Mouse (Mus musculus) cerebellum, postnatal 25 days (tissue): ENCODE results near the gene Ostm1.

Experiments used
- DNase-seq, 2 experiments: peaks; one replicate each; pipeline ENCODE4 v3.0.0; 2021; ENCODE audit warnings: mixed read lengths in 2 of 2

Gene Ostm1

DNA sequence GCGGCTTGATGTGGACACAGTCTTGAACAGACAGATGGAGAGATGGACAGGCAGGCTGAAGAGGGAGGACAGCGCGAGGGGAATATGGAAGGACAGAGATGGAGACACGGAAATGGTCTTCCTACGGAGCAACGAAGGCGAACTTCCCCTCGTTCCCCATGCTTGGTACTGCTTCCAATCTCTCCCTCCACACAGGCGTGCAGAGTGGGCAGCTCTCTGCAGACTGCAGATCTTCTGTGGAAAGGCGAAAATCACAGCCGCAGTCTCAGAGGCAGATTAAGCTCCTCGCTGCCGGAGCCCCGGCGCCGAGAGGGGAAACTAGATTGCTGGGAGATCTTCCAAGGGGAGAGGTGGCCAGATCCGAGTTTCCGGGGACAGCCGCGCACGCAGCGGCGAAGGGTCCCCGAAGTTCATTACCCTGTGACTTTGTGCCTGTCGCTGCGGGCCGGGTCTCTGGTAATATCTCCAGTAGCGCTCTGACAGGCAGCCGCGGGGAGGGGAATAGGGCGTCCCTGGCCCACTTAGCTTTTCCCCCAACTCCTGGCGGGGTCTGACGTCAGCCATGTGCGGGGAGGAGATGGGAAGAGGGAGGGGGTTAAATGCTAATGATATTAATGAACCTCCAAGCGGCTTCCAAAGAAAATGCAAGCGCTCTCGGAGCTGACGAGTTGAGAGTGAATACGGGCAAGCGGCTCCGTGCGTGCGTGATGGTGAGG, at the start of gene Ostm1, which contains the start of gene Nr2e1:
Gene Ostm1, plus strand, starts transcription at position 666 of the 716 bp plus-strand sequence.
Gene Nr2e1, minus strand, starts transcription at position 476 of the 716 bp plus-strand sequence.
- DNase-seq, result peak; percentile 12 to 36

DNA sequence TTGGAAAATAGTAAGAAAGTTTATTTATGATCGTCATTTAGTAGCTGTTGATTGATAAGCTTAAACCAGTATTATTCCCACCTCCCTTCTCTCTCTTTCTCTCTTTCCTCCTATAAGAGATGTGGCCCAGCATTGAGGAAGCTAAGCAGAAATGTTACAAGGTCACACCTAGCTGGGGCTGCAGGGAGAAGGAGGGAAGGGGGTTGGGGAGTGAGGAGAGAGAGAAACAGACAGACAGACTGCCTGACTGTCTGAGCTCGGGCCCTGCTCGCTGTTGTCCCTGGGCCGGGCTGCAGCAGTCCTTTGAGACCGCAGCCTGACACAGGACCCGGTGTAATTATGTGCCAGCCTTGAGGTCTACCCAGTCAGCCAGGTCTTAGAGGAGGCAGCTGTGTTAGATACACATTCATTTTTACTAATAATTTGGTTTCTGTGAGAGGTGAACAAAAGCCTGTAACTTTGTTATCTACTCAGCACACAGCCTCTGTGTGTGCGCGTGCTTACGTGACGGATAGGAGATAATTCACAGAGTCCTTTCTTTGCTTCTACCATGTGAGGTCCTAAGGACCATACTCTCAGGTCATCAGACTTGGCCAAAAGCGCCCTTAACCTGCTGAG, 49.7 kb upstream of the Ostm1 start:
- DNase-seq, result no peak

DNA sequence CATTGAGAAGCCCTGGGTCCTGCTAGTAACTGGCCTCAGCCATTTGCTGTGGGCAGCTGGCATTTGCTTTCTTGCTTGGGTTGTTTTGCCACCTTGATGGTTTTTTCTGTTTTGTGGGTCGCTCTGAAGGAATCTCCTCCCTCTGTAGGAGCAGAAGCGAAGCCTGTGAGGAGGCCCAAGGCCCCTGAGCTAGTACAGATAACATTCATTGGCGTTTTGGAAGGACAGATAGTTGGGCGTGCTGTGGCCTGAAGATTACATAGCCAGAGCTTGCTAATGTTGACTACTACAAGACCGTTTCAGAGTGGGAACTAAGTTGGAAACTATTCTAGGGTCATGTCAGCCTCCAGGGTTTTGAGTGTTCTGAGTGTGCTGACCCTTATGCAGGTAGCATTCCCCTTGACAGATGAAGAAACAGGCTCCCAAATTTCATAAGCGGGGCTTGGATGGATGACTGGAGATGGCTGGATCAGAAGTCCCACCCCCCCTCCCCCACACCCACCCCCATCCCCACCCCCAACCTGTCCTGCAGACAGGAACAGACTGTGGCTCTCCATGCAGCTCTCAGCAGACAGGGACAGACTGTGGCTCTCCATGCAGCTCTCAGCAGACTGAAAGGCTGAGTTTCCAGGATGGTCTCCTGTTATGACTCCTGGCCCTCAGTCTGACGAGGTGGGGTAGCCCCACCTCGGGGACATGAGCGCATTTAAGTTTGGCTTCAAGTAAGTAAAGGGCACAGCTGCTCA, 45.9 kb upstream of the Ostm1 start:
- DNase-seq, result no peak

DNA sequence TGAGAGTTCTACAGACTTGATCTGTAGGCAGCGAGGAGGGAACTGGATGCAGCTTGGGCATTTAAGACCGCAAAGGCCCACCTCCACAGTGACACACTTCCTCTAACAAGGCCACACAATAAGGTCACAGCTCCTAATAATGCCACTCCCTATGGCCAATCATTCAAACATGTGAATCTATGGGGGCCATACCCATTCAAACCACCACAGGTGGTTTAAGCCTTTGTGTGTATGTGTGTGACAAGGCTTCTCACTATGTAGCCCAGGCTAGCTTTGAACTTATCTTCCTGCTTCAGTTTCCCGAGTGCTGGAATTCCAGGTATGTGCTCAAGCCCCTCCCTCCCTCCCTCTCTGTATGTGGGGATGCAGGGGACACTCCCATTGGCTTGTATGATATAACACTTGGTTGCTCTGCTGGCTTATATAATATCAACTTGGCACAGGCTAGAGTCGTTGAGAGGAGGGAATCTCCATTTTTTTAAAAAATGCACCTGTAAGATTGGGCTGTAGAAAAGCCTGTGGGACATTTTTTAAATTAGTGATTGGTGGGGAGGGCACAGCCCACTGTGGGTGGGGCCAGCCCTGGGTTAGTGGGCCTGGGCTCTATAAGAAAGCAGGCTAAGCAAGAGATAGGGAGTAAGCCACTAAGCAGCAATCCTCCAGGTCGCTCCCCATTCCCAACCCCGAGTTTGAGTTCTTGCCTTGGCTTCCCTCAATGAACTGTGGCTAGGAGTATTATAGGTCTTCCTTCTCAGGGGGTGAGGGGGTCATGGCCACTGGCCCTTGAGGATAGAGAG, 37.7 kb upstream of the Ostm1 start:
- no peak for DNase-seq

- DNase-seq, result no peak
Observed at GRCm38 (mm10) chr10:42546507-42546906, 37.1 kb upstream of the Ostm1 start.

- no peak for DNase-seq
Observed at GRCm38 (mm10) chr10:42559581-42560200, 23.9 kb upstream of the Ostm1 start.

- no peak for DNase-seq
Observed at GRCm38 (mm10) chr10:42562272-42562671, 21.4 kb upstream of the Ostm1 start.

GRCm38 (mm10) chr10:42572567-42572966, 11.1 kb upstream of the Ostm1 start:
- DNase-seq, result no peak

DNA sequence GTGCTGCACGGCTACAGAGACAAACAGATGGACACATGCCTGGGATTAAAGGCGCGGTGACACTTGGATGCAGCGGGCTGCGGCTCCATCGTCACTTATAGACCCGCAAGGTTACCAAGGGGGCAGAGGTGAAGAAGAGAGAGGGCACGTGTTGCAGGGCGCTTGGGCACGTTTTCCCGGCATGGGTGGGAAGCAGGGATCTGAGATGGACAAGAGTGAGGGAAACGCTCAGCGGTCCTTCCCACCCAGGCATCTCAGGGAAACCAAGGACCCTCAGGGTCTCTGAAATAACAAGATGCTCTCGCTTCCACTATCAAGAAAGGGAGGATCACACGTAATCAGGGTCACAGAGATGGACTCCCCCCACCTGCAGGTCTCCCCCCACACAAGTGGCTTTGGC, 10.7 kb upstream of the Ostm1 start:
- DNase-seq, result no peak

- no peak for DNase-seq
Observed at GRCm38 (mm10) chr10:42574639-42575038, 9.0 kb upstream of the Ostm1 start.

- no peak for DNase-seq
Observed at GRCm38 (mm10) chr10:42577525-42578280, 5.9 kb upstream of the Ostm1 start.

DNA sequence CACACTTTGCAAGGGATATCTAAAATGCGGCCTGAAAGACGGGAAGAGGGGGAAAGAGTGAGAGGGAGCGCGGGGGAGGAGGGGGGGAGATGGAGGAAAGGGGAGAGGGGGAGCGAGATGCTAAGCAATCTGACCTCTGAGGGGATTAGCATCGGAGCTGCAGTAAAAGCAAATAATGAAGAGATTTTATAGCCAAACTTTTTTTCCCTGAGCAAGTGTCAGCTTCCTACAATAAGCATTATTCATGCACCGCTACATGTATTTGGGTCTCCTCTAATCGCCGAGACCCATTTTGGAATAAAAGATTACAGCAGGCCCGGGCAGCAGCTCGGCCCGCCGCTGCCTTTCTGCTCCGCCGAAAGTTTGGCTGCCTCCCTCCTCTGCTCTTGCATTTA, 5.3 kb upstream of the Ostm1 start:
- DNase-seq, result no peak

- DNase-seq, result no peak
Observed at GRCm38 (mm10) chr10:42578698-42579474, 4.7 kb upstream of the Ostm1 start.

GRCm38 (mm10) chr10:42579475-42580130, 4.0 kb upstream of the Ostm1 start:
- DNase-seq, result no peak

- DNase-seq, result no peak
Observed at GRCm38 (mm10) chr10:42580131-42580950, 3.3 kb upstream of the Ostm1 start.

DNA sequence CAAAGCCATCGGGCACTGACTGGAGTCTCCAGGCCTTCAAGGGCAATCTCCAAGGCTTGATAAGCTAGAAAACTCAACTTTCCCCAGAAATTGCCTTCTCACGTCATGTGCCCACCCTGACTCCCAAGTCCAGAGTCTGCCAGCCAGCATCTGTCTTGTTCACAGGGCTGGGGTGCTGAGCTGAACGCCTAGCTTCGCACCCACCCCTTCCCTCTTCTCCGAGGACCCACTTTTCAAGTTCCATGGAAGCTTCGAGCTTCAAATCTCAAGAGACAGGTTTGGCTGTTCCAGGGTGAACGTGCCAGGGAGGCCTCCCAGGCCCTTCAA, 2.7 kb upstream of the Ostm1 start:
- no peak for DNase-seq

GRCm38 (mm10) chr10:42581694-42582565, 1.7 kb upstream of the Ostm1 start:
- DNase-seq, result peak in 1 of 2 experiments; percentile 13

- DNase-seq, result peak; percentile 17 to 19
Observed at GRCm38 (mm10) chr10:42582566-42583110, 984 bp upstream of the Ostm1 start.
